In genomic region chr17:31429402-31429801, GRCm38 (mm10) we compare ENCODE assay signal across 13 mouse cellular contexts. TPM values are rescaled to one million over a fixed set of nuclear protein-coding genes. Genes with fewer than 3 reads are reported as not detected.
DNase-seq lines count a peak whose midpoint lies in the region; ATAC-seq lines count a peak whose summit lies in the region.
"Had no signal": no experiment of that assay in that cellular context is flagged by ENCODE, and none has a peak within 500 bp of the region (broad histone marks: within the 10 kb centered on the region; RNA-seq: fewer than 3 reads in every experiment).

No protein-coding gene starts in this region.

- WGBS in liver, embryonic 13.5 days (ENCODE audit: insufficient replicate concordance): 75% methylated on average over 2 of the region's 2 CpGs
- WGBS in liver, embryonic 12.5 days (ENCODE audit: insufficient replicate concordance): 70% methylated on average over 2 of the region's 2 CpGs

- peaks cover 4% of the 10 kb centered on the region for H3K9me3 ChIP-seq in liver, embryonic 13.5 days (replicated peaks)
- peaks cover 4% of the 10 kb centered on the region; the same call in 1 of the 2 replicates for H3K9me3 ChIP-seq in liver, embryonic 12.5 days (replicated peaks)

- no peak overlapping the region for H3K4me3 ChIP-seq in liver, embryonic 13.5 days (replicated peaks)
- H3K4me3 ChIP-seq in liver, embryonic 12.5 days: no peak overlapping the region
- H3K4me3 ChIP-seq: kidney, embryonic 15.5 days had no signal

- H3K36me3 ChIP-seq in liver, embryonic 13.5 days: no peaks in the 10 kb centered on the region
- peaks cover 9% of the 10 kb centered on the region for H3K36me3 ChIP-seq in liver, embryonic 12.5 days

- H3K4me2 ChIP-seq in liver, embryonic 13.5 days: no peak overlapping the region
- H3K4me2 ChIP-seq in liver, embryonic 12.5 days: no peak overlapping the region
- H3K4me2 ChIP-seq: kidney, embryonic 15.5 days had no signal

- peaks cover 7% of the 10 kb centered on the region for H3K4me1 ChIP-seq in liver, embryonic 13.5 days (replicated peaks)
- H3K4me1 ChIP-seq in liver, embryonic 12.5 days: peaks cover 6% of the 10 kb centered on the region; the same call in 1 of the 2 replicates

- peak; percentile 57 for DNase-seq in CD4-positive, CD25-positive, alpha-beta regulatory T cell, adult 2 months (ENCODE audit: low read depth, low spot score)
- peak; percentile 8 for DNase-seq in liver, embryonic 13.5 days
- peak; percentile 80 for DNase-seq in ES-CJ7 (ENCODE audit: low read depth, low spot score)
- DNase-seq in spleen, postnatal 4 days (ENCODE audit: low spot score in 2 of 2): no peak
- no peak for DNase-seq in kidney, adult 9 months
- DNase-seq: cerebellum, postnatal 10 days; gastrocnemius, postnatal 10 days; heart, postnatal 10 days had no signal

- H3K27ac ChIP-seq in liver, embryonic 13.5 days: no peak overlapping the region
- H3K27ac ChIP-seq in liver, embryonic 12.5 days: no peak overlapping the region
- H3K27ac ChIP-seq: kidney, embryonic 15.5 days; macrophage had no signal

- 0 out of 2 replicates have a peak, but pooled peaks cover 5% of the 10 kb centered on the region for H3K27me3 ChIP-seq in liver, embryonic 13.5 days
- H3K27me3 ChIP-seq in liver, embryonic 12.5 days (replicated peaks): peaks cover 9% of the 10 kb centered on the region

- no peak overlapping the region for H3K9ac ChIP-seq in liver, embryonic 13.5 days
- no peak overlapping the region for H3K9ac ChIP-seq in liver, embryonic 12.5 days
- H3K9ac ChIP-seq: kidney, embryonic 15.5 days had no signal

- ATAC-seq in CD4-positive, CD25-positive, alpha-beta regulatory T cell, adult 4 months: no peak
- no peak for ATAC-seq in liver, embryonic 13.5 days (ENCODE audit: low read depth)
- ATAC-seq in liver, embryonic 12.5 days: no peak
- 0 out of 2 replicates have a peak, but pooled peaks have one; percentile 54 for ATAC-seq in erythroblast, adult 5-6 weeks (replicated peaks; ENCODE audit: low FRiP score, poor library complexity, severe bottlenecking)

RNA-seq across cellular contexts. Expression of gene Pde9a, which starts 43.4 kb away (rescaled TPM):
- not detected for polyA plus RNA-seq in CD4-positive, CD25-positive, alpha-beta regulatory T cell, adult 4 months (2017; shearing (Covaris generic))
- 3.9 and 5.1 TPM in 2 replicates for polyA plus RNA-seq in liver, embryonic 13.5 days (2015; fragmentation: Nextera tagmentation; extraction: Ambion mirVana)
- polyA plus RNA-seq in liver, embryonic 12.5 days (2016; fragmentation: Nextera tagmentation; extraction: Ambion mirVana): 5.6 and 6.1 TPM in 2 replicates
- not detected in 2 replicates for total RNA-seq in erythroblast, adult 5-6 weeks (2015; ENCODE audit: low replicate concordance)
- not detected in 2 replicates for total RNA-seq in erythroblast, adult 5-6 weeks (2017; ENCODE audit: low replicate concordance)
- polyA plus RNA-seq: macrophage had no signal

Comparison
In these comparisons a context has a peak if more than half of its experiments do, and no peak if none do; other contexts are left out.
1. DNase-seq: peak in CD4-positive, CD25-positive, alpha-beta regulatory T cell, adult 2 months (single experiment), liver, embryonic 13.5 days (single experiment) and ES-CJ7 (single experiment); none in spleen, postnatal 4 days (0 of 2) and kidney, adult 9 months (single experiment).